Mouse (Mus musculus) neural tube, embryonic 15.5 days (tissue): Measurements from ENCODE around the gene Gm20441. TPM values are rescaled to one million over a fixed set of nuclear protein-coding genes. Genes with fewer than 3 reads are reported as not detected.

ENCODE experiments used
- ATAC-seq: fragments of 200-750 bp; cut with Nextera tagmentation; 2 replicates; pipeline ENCODE4 v1.8.0; 2017; ENCODE audit warnings: mild to moderate bottlenecking, moderate TSS enrichment, moderate library complexity; ENCODE audit not compliant: low FRiP score
- H3K27ac ChIP-seq: fragments of 300-500 bp; sonication (generic); replicated peaks from 2 replicates; pipeline ENCODE4 v1.5.1; 2015; ENCODE audit warnings: mild to moderate bottlenecking, inconsistent platforms
- H3K27me3 ChIP-seq: fragments of 300-500 bp; sonication (generic); replicated peaks from 2 replicates; pipeline ENCODE4 v1.6.1; 2015; ENCODE audit warnings: inconsistent platforms
- H3K36me3 ChIP-seq: fragments of 300-500 bp; sonication (generic); 2 replicates; pipeline ENCODE4 v1.6.1; 2015; ENCODE audit warnings: inconsistent platforms
- H3K4me1 ChIP-seq: fragments of 300-500 bp; sonication (generic); 2 replicates; pipeline ENCODE4 v1.6.1; 2015; ENCODE audit warnings: inconsistent platforms
- H3K4me2 ChIP-seq: fragments of 300-500 bp; sonication (generic); 2 replicates; pipeline ENCODE4 v1.6.1; 2015; ENCODE audit warnings: inconsistent platforms, mild to moderate bottlenecking, moderate library complexity
- H3K4me3 ChIP-seq: fragments of 300-500 bp; sonication (generic); replicated peaks from 2 replicates; pipeline ENCODE4 v1.5.1; 2015; ENCODE audit warnings: mild to moderate bottlenecking, inconsistent platforms
- H3K9ac ChIP-seq: fragments of 300-500 bp; sonication (generic); replicated peaks from 2 replicates; pipeline ENCODE4 v1.6.1; 2015; ENCODE audit warnings: mild to moderate bottlenecking, inconsistent platforms
- H3K9me3 ChIP-seq: fragments of 300-500 bp; sonication (generic); replicated peaks from 2 replicates; pipeline ENCODE4 v1.6.1; 2016; ENCODE audit warnings: inconsistent platforms
- WGBS: fragments of 180-500 bp; shearing (Covaris S2); methylation state at CpG from one replicate; pipeline ENCODE4 v1.1.7; 2015; ENCODE audit warnings: mixed read lengths; 5-methylcytosine and 5-hydroxymethylcytosine counted together
- polyA plus RNA-seq: library from polyadenylated mRNA; unstranded; fragments of >200 nt; fragmentation: Nextera tagmentation; extraction: Ambion mirVana; gene quantifications from 2 replicates; pipeline ENCODE4 v1.2.1, GENCODE M21; 2015

Gene Gm20441
- polyA plus RNA-seq, 1 experiment from 2014 or later = not detected

DNA sequence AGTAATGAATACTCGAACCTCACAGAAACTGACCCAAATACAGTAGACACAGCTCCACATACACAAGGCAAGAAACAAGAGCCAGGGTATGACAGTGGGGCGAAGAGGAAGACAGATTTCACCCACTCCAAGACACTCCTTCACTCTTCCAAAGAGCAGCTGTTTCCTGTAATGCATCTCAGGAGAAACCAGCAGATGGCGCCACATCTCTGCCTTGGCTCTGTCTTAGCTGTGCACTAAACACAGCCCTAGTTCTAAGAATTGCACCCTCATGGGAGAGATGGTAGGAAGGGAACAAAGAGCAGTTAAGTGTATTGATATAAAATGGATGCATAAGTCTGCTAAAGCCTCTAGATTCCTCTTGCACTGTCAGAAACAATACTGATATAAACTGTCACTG is 36.7 kb downstream of the Gm20441 start:
- no peak overlapping the region for H3K4me2 ChIP-seq
- H3K4me1 ChIP-seq = peaks cover 11% of the 10 kb centered on the region
- WGBS = 48% methylated on average over 3 of the region's 3 CpGs
- no peaks in the 10 kb centered on the region for H3K27me3 ChIP-seq
- ATAC-seq = peak; percentile 92
- H3K27ac ChIP-seq = peak overlapping the region; percentile 68
- no peak overlapping the region for H3K9ac ChIP-seq
- H3K36me3 ChIP-seq = peaks cover 84% of the 10 kb centered on the region
- no peak overlapping the region for H3K4me3 ChIP-seq
- no peaks in the 10 kb centered on the region for H3K9me3 ChIP-seq

DNA sequence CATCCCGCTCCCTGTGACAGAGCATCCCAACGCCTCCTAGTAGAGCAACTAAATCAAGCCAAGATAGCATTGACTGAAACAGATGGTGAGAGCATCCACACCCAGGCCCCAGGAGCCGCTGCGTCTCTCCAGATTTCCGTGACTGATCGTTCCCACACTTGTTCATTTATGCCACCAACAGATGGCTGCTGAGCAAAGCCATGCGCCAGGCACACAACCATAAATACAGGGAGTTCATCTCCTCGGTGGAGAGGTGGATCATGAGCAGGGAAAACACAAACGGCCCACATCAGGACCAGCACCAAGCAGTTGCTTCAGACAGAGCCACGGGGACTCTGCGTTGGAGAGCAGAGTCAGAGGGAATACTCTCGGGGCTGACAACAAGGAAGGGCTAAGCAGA is 37.4 kb downstream of the Gm20441 start:
- Histone ChIP-seq H3K4me3 (no peak overlapping the region), H3K9me3 (no peaks in the 10 kb centered on the region), H3K9ac (no peak overlapping the region), H3K4me2 (no peak overlapping the region), H3K27me3 (no peaks in the 10 kb centered on the region), H3K27ac (no peak overlapping the region), H3K36me3 (peaks cover 86% of the 10 kb centered on the region), H3K4me1 (peaks cover 11% of the 10 kb centered on the region)
- WGBS = 85% methylated on average over 12 of the region's 12 CpGs
- peak; percentile 29; the same call in 1 of the 2 replicates for ATAC-seq

DNA sequence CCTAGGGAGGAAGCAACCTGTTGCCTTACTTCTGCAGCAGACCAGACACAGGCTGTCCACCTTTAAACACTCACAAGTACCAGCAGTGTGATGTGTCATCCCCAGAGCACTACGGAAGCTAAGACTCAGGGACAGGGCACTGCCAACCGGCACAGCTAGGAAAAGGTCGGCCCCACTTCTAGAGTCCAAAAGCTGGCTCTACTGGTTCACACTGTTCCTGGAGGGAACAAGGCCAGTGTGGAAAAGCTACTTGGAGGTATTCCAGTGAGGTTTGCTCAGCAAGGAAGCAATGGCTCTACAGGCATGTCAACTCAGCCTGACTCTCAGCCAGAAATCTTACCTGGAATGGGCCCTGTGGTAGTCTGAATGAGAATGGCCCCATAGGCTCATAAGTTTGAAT is 39.9 kb downstream of the Gm20441 start:
- no peaks in the 10 kb centered on the region for H3K9me3 ChIP-seq
- WGBS = 95% methylated on average over 3 of the region's 3 CpGs
- peaks cover 11% of the 10 kb centered on the region for H3K4me1 ChIP-seq
- H3K4me2 ChIP-seq = no peak overlapping the region
- H3K27me3 ChIP-seq = no peaks in the 10 kb centered on the region
- no peak for ATAC-seq
- H3K9ac ChIP-seq = no peak overlapping the region
- H3K36me3 ChIP-seq = peaks cover 83% of the 10 kb centered on the region
- H3K4me3 ChIP-seq = no peak overlapping the region
- H3K27ac ChIP-seq = no peak overlapping the region

DNA sequence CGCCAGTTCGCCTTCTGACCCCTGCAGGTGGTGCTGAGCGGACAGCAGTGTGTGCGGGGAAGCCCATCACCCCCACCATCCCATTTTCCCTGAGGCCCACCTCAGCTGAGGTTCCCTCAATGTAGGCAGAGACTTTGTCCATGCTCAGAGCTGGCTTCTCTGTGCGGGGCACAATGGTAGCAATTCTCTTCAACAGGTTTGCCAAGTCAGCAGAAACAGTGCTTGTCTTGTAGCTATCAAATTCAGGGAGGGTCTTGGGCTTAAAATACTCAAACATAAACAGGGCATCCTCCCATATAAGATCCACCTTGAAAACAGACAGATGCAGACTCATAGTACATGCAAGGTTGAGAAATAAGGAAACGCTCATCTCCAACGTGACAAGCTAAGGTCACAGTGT is 55.3 kb downstream of the Gm20441 start:
- Histone ChIP-seq H3K9ac (no peak overlapping the region), H3K4me1 (no peaks in the 10 kb centered on the region), H3K27me3 (no peaks in the 10 kb centered on the region), H3K4me2 (no peak overlapping the region), H3K36me3 (peaks cover 91% of the 10 kb centered on the region), H3K9me3 (no peaks in the 10 kb centered on the region), H3K27ac (no peak overlapping the region), H3K4me3 (no peak overlapping the region)
- no peak for ATAC-seq
- WGBS = 93% methylated on average over 7 of the region's 7 CpGs

Other genes starting within 250 kb of the Gm20441 start
- gene Lrrc75b, start 220.6 kb downstream of the Gm20441 start, polyA plus RNA-seq = 33.0 and 36.3 TPM in 2 replicates
- gene Ggt1, start 219.3 kb downstream of the Gm20441 start, polyA plus RNA-seq = 1.3 and 2.0 TPM in 2 replicates
- gene Ggt5, start 191.6 kb downstream of the Gm20441 start, polyA plus RNA-seq = 2.2 and 4.8 TPM in 2 replicates
- 16.0 and 16.9 TPM in 2 replicates for gene Susd2, start 136.9 kb downstream of the Gm20441 start, polyA plus RNA-seq
- 32.9 and 35.8 TPM in 2 replicates for gene Cabin1, start 16.6 kb downstream of the Gm20441 start, polyA plus RNA-seq
- 91.4 and 101 TPM in 2 replicates for gene Ddt, start 7.5 kb downstream of the Gm20441 start, polyA plus RNA-seq
- 1.3 and 5.3 TPM in 2 replicates for gene Gstt3, start 460 bp upstream of the Gm20441 start, polyA plus RNA-seq
- gene Gstt1, start 17.6 kb upstream of the Gm20441 start, polyA plus RNA-seq = 9.6 and 13.8 TPM in 2 replicates
- not detected in 2 replicates for gene Gstt4, start 41.6 kb upstream of the Gm20441 start, polyA plus RNA-seq
- gene Gstt2, start 56.5 kb upstream of the Gm20441 start, polyA plus RNA-seq = 6.3 and 16.2 TPM in 2 replicates
- 1,840 and 1,880 TPM in 2 replicates for gene Mif, start 79.3 kb upstream of the Gm20441 start, polyA plus RNA-seq
- gene Derl3, start 112.5 kb upstream of the Gm20441 start, polyA plus RNA-seq = 1.2 and 1.9 TPM in 2 replicates
- gene Smarcb1, start 140.7 kb upstream of the Gm20441 start, polyA plus RNA-seq = 229 and 243 TPM in 2 replicates
- gene Chchd10, start 152.2 kb upstream of the Gm20441 start, polyA plus RNA-seq = 166 and 190 TPM in 2 replicates
- 18.6 and 25.4 TPM in 2 replicates for gene Mmp11, start 155.5 kb upstream of the Gm20441 start, polyA plus RNA-seq
- 2.3 TPM in 2 replicates for gene Gm867, start 159.7 kb upstream of the Gm20441 start, polyA plus RNA-seq
- 1.0 and 1.4 TPM in 2 replicates for gene Vpreb3, start 162.1 kb upstream of the Gm20441 start, polyA plus RNA-seq
- gene Gm5134, start 173.6 kb upstream of the Gm20441 start, polyA plus RNA-seq = 0.08 TPM in 1 of 2 replicates, not detected in the other